Mouse (Mus musculus): ENCODE data around the gene Tgfb2. TPM values are rescaled to one million over a fixed set of nuclear protein-coding genes. Genes with fewer than 3 reads are reported as not detected.

Gene Tgfb2
- polyA plus RNA-seq, 1 experiment from 2014 or later: 34.4 TPM

- 70% methylated on average over 12 of the region's 12 CpGs for WGBS
- no peak for ATAC-seq (ENCODE audit: low FRiP score)
- H3K27ac ChIP-seq (replicated peaks): no peak overlapping the region
- H3K9ac ChIP-seq (replicated peaks): no peak overlapping the region
- no peaks in the 10 kb centered on the region for H3K9me3 ChIP-seq (replicated peaks)
- no peaks in the 10 kb centered on the region for H3K36me3 ChIP-seq
- no peak overlapping the region for H3K4me3 ChIP-seq (replicated peaks)
- no peaks in the 10 kb centered on the region for H3K27me3 ChIP-seq (replicated peaks)
- H3K4me1 ChIP-seq: no peaks in the 10 kb centered on the region
- no peak overlapping the region for H3K4me2 ChIP-seq
Observed at GRCm38 (mm10) chr1:186637304-186638213, 68.2 kb downstream of the Tgfb2 start.

- no peaks in the 10 kb centered on the region for H3K9me3 ChIP-seq (replicated peaks)
- WGBS: 69% methylated on average over 7 of the region's 7 CpGs
- no peaks in the 10 kb centered on the region for H3K27me3 ChIP-seq (replicated peaks)
- H3K4me1 ChIP-seq: no peaks in the 10 kb centered on the region
- ATAC-seq (ENCODE audit: low FRiP score): no peak
- H3K27ac ChIP-seq (replicated peaks): no peak overlapping the region
- no peaks in the 10 kb centered on the region for H3K36me3 ChIP-seq
- no peak overlapping the region for H3K4me2 ChIP-seq
- H3K4me3 ChIP-seq (replicated peaks): no peak overlapping the region
- no peak overlapping the region for H3K9ac ChIP-seq (replicated peaks)
Observed at GRCm38 (mm10) chr1:186635045-186635444, 70.7 kb downstream of the Tgfb2 start.

- Histone ChIP-seq H3K4me2 (no peak overlapping the region), H3K4me1 (no peaks in the 10 kb centered on the region), H3K9me3 (replicated peaks) (no peaks in the 10 kb centered on the region), H3K4me3 (replicated peaks) (no peak overlapping the region), H3K27ac (replicated peaks) (no peak overlapping the region), H3K9ac (replicated peaks) (no peak overlapping the region), H3K27me3 (replicated peaks) (no peaks in the 10 kb centered on the region), H3K36me3 (no peaks in the 10 kb centered on the region)
- WGBS: 86% methylated on average over 6 of the region's 6 CpGs
- no peak for ATAC-seq (ENCODE audit: low FRiP score)
Observed at GRCm38 (mm10) chr1:186631457-186631856, 74.3 kb downstream of the Tgfb2 start.

- 85% methylated on average over 5 of the region's 5 CpGs for WGBS
- Histone ChIP-seq H3K27ac (replicated peaks) (no peak overlapping the region), H3K9me3 (replicated peaks) (no peaks in the 10 kb centered on the region), H3K4me1 (no peaks in the 10 kb centered on the region), H3K4me3 (replicated peaks) (no peak overlapping the region), H3K9ac (replicated peaks) (no peak overlapping the region), H3K4me2 (no peak overlapping the region), H3K36me3 (no peaks in the 10 kb centered on the region), H3K27me3 (replicated peaks) (no peaks in the 10 kb centered on the region)
- ATAC-seq (ENCODE audit: low FRiP score): no peak
Observed at GRCm38 (mm10) chr1:186630971-186631370, 74.8 kb downstream of the Tgfb2 start.

GRCm38 (mm10) chr1:186627451-186627995 is 78.3 kb downstream of the Tgfb2 start:
- H3K4me3 ChIP-seq (replicated peaks): no peak overlapping the region
- no peaks in the 10 kb centered on the region for H3K36me3 ChIP-seq
- no peak overlapping the region for H3K4me2 ChIP-seq
- H3K27ac ChIP-seq (replicated peaks): peak overlapping the region; percentile 38; the same call in 1 of the 2 replicates
- H3K9ac ChIP-seq (replicated peaks): no peak overlapping the region
- H3K27me3 ChIP-seq (replicated peaks): no peaks in the 10 kb centered on the region
- H3K9me3 ChIP-seq (replicated peaks): no peaks in the 10 kb centered on the region
- 74% methylated on average over 7 of the region's 7 CpGs for WGBS
- ATAC-seq (ENCODE audit: low FRiP score): peak; percentile 86
- H3K4me1 ChIP-seq: no peaks in the 10 kb centered on the region

GRCm38 (mm10) chr1:186624474-186624873 is 81.3 kb downstream of the Tgfb2 start:
- Histone ChIP-seq H3K4me2 (no peak overlapping the region), H3K27me3 (replicated peaks) (no peaks in the 10 kb centered on the region), H3K27ac (replicated peaks) (no peak overlapping the region), H3K9ac (replicated peaks) (no peak overlapping the region), H3K4me3 (replicated peaks) (no peak overlapping the region), H3K36me3 (no peaks in the 10 kb centered on the region), H3K9me3 (replicated peaks) (no peaks in the 10 kb centered on the region), H3K4me1 (no peaks in the 10 kb centered on the region)
- ATAC-seq (ENCODE audit: low FRiP score): no peak
- WGBS: 74% methylated on average over 5 of the region's 5 CpGs

GRCm38 (mm10) chr1:186621812-186622211 is 84.0 kb downstream of the Tgfb2 start:
- no peak for ATAC-seq (ENCODE audit: low FRiP score)

GRCm38 (mm10) chr1:186618285-186618684 is 87.5 kb downstream of the Tgfb2 start:
- ATAC-seq (ENCODE audit: low FRiP score): no peak
- H3K4me3 ChIP-seq (replicated peaks): no peak overlapping the region
- H3K4me2 ChIP-seq: no peak overlapping the region
- no peaks in the 10 kb centered on the region for H3K27me3 ChIP-seq (replicated peaks)
- WGBS: 83% methylated on average over 6 of the region's 6 CpGs
- no peaks in the 10 kb centered on the region for H3K9me3 ChIP-seq (replicated peaks)
- no peak overlapping the region for H3K9ac ChIP-seq (replicated peaks)
- no peaks in the 10 kb centered on the region for H3K36me3 ChIP-seq
- no peaks in the 10 kb centered on the region for H3K4me1 ChIP-seq
- no peak overlapping the region for H3K27ac ChIP-seq (replicated peaks)

More at GRCm38 (mm10) chr1:186621812-186622211, 84.0 kb downstream of the Tgfb2 start:
- H3K4me2 ChIP-seq: no peak overlapping the region
- 96% methylated on average over 3 of the region's 3 CpGs for WGBS
- H3K4me1 ChIP-seq: no peaks in the 10 kb centered on the region
- H3K9ac ChIP-seq (replicated peaks): no peak overlapping the region
- H3K9me3 ChIP-seq (replicated peaks): no peaks in the 10 kb centered on the region
- H3K27me3 ChIP-seq (replicated peaks): no peaks in the 10 kb centered on the region
- H3K27ac ChIP-seq (replicated peaks): no peak overlapping the region
- no peak overlapping the region for H3K4me3 ChIP-seq (replicated peaks)
- H3K36me3 ChIP-seq: no peaks in the 10 kb centered on the region

- no peak overlapping the region for H3K4me3 ChIP-seq (replicated peaks)
- H3K27me3 ChIP-seq (replicated peaks): no peaks in the 10 kb centered on the region
- no peak for ATAC-seq (ENCODE audit: low FRiP score)
- H3K36me3 ChIP-seq: no peaks in the 10 kb centered on the region
- H3K4me1 ChIP-seq: peaks cover 13% of the 10 kb centered on the region
- H3K27ac ChIP-seq (replicated peaks): no peak overlapping the region
- H3K9ac ChIP-seq (replicated peaks): no peak overlapping the region
- H3K4me2 ChIP-seq: no peak overlapping the region
- H3K9me3 ChIP-seq (replicated peaks): no peaks in the 10 kb centered on the region
- WGBS: 93% methylated on average over 2 of the region's 2 CpGs
Observed at GRCm38 (mm10) chr1:186611371-186611770, 94.4 kb downstream of the Tgfb2 start.

- Histone ChIP-seq H3K9me3 (replicated peaks) (no peaks in the 10 kb centered on the region), H3K36me3 (no peaks in the 10 kb centered on the region), H3K27ac (replicated peaks) (no peak overlapping the region), H3K4me2 (no peak overlapping the region), H3K4me1 (peaks cover 13% of the 10 kb centered on the region), H3K9ac (replicated peaks) (no peak overlapping the region), H3K4me3 (replicated peaks) (no peak overlapping the region), H3K27me3 (replicated peaks) (no peaks in the 10 kb centered on the region)
- no peak for ATAC-seq (ENCODE audit: low FRiP score)
- 93% methylated on average over 5 of the region's 5 CpGs for WGBS
Observed at GRCm38 (mm10) chr1:186610481-186610880, 95.3 kb downstream of the Tgfb2 start.

GRCm38 (mm10) chr1:186609793-186610233 is 96.0 kb downstream of the Tgfb2 start:
- 0 out of 2 replicates have a peak overlapping the region, but pooled peaks have one; percentile 5 for H3K9ac ChIP-seq (replicated peaks)
- no peak overlapping the region for H3K27ac ChIP-seq (replicated peaks)
- no peak overlapping the region for H3K4me3 ChIP-seq (replicated peaks)
- 6% methylated on average over 9 of the region's 10 CpGs for WGBS
- H3K36me3 ChIP-seq: no peaks in the 10 kb centered on the region
- no peaks in the 10 kb centered on the region for H3K27me3 ChIP-seq (replicated peaks)
- no peaks in the 10 kb centered on the region for H3K9me3 ChIP-seq (replicated peaks)
- peak overlapping the region; percentile 43 for H3K4me2 ChIP-seq
- ATAC-seq (ENCODE audit: low FRiP score): peak; percentile 59
- H3K4me1 ChIP-seq: peaks cover 13% of the 10 kb centered on the region

- no peaks in the 10 kb centered on the region for H3K9me3 ChIP-seq (replicated peaks)
- H3K36me3 ChIP-seq: no peaks in the 10 kb centered on the region
- ATAC-seq (ENCODE audit: low FRiP score): no peak
- H3K4me3 ChIP-seq (replicated peaks): no peak overlapping the region
- H3K4me1 ChIP-seq: peaks cover 13% of the 10 kb centered on the region
- WGBS: 96% methylated on average over 3 of the region's 3 CpGs
- H3K9ac ChIP-seq (replicated peaks): no peak overlapping the region
- no peak overlapping the region for H3K4me2 ChIP-seq
- H3K27ac ChIP-seq (replicated peaks): no peak overlapping the region
- no peaks in the 10 kb centered on the region for H3K27me3 ChIP-seq (replicated peaks)
Observed at GRCm38 (mm10) chr1:186608116-186608515, 97.7 kb downstream of the Tgfb2 start.
